Comparison of ENCODE assay signal across 9 mouse cellular contexts in genomic region chr4:137443625-137444024, GRCm38 (mm10). TPM values are rescaled to one million over a fixed set of nuclear protein-coding genes. Genes with fewer than 3 reads are reported as not detected.
DNase-seq lines count a peak whose midpoint lies in the region; ATAC-seq and TF ChIP-seq lines count a peak whose summit lies in the region.
"Had no signal": no experiment of that assay in that cellular context is flagged by ENCODE, and none has a peak within 500 bp of the region (broad histone marks: within the 10 kb centered on the region; RNA-seq: fewer than 3 reads in every experiment).

No protein-coding gene starts in this region.

- H3K27me3 ChIP-seq in ES-Bruce4 (ENCODE audit: control insufficient read depth, insufficient read depth, low read length, poor library complexity, severe bottlenecking) = no peaks in the 10 kb centered on the region
- H3K27me3 ChIP-seq in heart, postnatal 0 days (ENCODE audit: control insufficient read depth, insufficient read depth, low read length) = no peaks in the 10 kb centered on the region
- no peaks in the 10 kb centered on the region for H3K27me3 ChIP-seq in lung, embryonic 14.5 days (ENCODE audit: insufficient read depth, low read length)
- H3K27me3 ChIP-seq: limb, embryonic 12.5 days had no signal

- H3K9ac ChIP-seq in ES-Bruce4 (ENCODE audit: low read depth, poor library complexity, severe bottlenecking) = no peak overlapping the region
- H3K9ac ChIP-seq in heart, postnatal 0 days (replicated peaks; ENCODE audit: low read depth, low read length) = no peak overlapping the region
- H3K9ac ChIP-seq in lung, embryonic 14.5 days = no peak overlapping the region
- H3K9ac ChIP-seq: limb, embryonic 12.5 days had no signal

- peaks cover 5% of the 10 kb centered on the region for H3K4me1 ChIP-seq in ES-Bruce4 (ENCODE audit: control insufficient read depth, insufficient read depth, low read length)
- peaks cover 10% of the 10 kb centered on the region for H3K4me1 ChIP-seq in heart, postnatal 0 days (ENCODE audit: control insufficient read depth, insufficient read depth)
- H3K4me1 ChIP-seq in lung, embryonic 14.5 days (ENCODE audit: insufficient read depth) = peaks cover 8% of the 10 kb centered on the region; the same call in 1 of the 2 replicates

- H3K36me3 ChIP-seq in ES-Bruce4 (ENCODE audit: control insufficient read depth, insufficient read depth, low read length, poor library complexity, severe bottlenecking) = no peaks in the 10 kb centered on the region
- H3K36me3 ChIP-seq in heart, postnatal 0 days (replicated peaks; ENCODE audit: control insufficient read depth, insufficient read depth, low read length) = no peaks in the 10 kb centered on the region
- H3K36me3 ChIP-seq in lung, embryonic 14.5 days (ENCODE audit: insufficient read depth) = no peaks in the 10 kb centered on the region
- H3K36me3 ChIP-seq: limb, embryonic 12.5 days had no signal

- peak overlapping the region; percentile 18 for H3K4me3 ChIP-seq in ES-Bruce4 (ENCODE audit: low read depth, low read length)
- H3K4me3 ChIP-seq in heart, postnatal 0 days (ENCODE audit: low read depth, low read length) = no peak overlapping the region
- H3K4me3 ChIP-seq in layer of hippocampus, adult 2 months = no peak overlapping the region
- H3K4me3 ChIP-seq in lung, embryonic 14.5 days (ENCODE audit: low read depth, low read length) = no peak overlapping the region
- H3K4me3 ChIP-seq: limb, embryonic 12.5 days had no signal

- TF ChIP-seq EP300 in ES-Bruce4 (IDR thresholded peaks at IDR 0.05; ENCODE audit: insufficient read depth, low read depth, low read length) = no peak
- no peak for TF ChIP-seq EP300 in heart, postnatal 0 days (IDR thresholded peaks at IDR 0.05; ENCODE audit: low read depth)

- no peak for ATAC-seq in heart, postnatal 0 days (ENCODE audit: insufficient read depth, low read depth)
- no peak; the same call in 1 of the 2 replicates for ATAC-seq in lung, embryonic 14.5 days (ENCODE audit: insufficient read depth)
- no peak for ATAC-seq in granulocyte monocyte progenitor cell, adult 5-6 weeks (replicated peaks; ENCODE audit: poor library complexity, severe bottlenecking)

- no peak overlapping the region for H3K27ac ChIP-seq in ES-Bruce4 (ENCODE audit: insufficient read depth, low read length)
- H3K27ac ChIP-seq in heart, postnatal 0 days (ENCODE audit: low read depth) = no peak overlapping the region
- H3K27ac ChIP-seq in layer of hippocampus, adult 2 months = no peak overlapping the region
- H3K27ac ChIP-seq in lung, embryonic 14.5 days (ENCODE audit: low read depth) = no peak overlapping the region
- H3K27ac ChIP-seq: limb, embryonic 12.5 days had no signal

- H3K9me3 ChIP-seq in ES-Bruce4 (replicated peaks; ENCODE audit: control insufficient read depth, insufficient read depth, low read length, poor library complexity, severe bottlenecking) = no peaks in the 10 kb centered on the region
- no peaks in the 10 kb centered on the region for H3K9me3 ChIP-seq in heart, postnatal 0 days (replicated peaks; ENCODE audit: control insufficient read depth, low read length)
- no peaks in the 10 kb centered on the region for H3K9me3 ChIP-seq in lung, embryonic 14.5 days (ENCODE audit: low read depth, low read length)
- H3K9me3 ChIP-seq: limb, embryonic 12.5 days had no signal

- DNase-seq in adrenal gland, adult 8-10 months = peak; percentile 49
- peak; percentile 86 for DNase-seq in embryo, embryonic 10.5 days (ENCODE audit: low spot score)
- DNase-seq in heart, postnatal 0 days (ENCODE audit: low spot score) = peak; percentile 61
- DNase-seq in layer of hippocampus, adult 2 months (ENCODE audit: low spot score in 2 of 2) = peak; percentile 46 to 82
- DNase-seq in lung, embryonic 14.5 days = peak; percentile 86
- peak; percentile 77 to 88 for DNase-seq in right cerebral cortex, adult 2 months (ENCODE audit: low spot score in 2 of 2)

- TF ChIP-seq POLR2A in ES-Bruce4 (IDR thresholded peaks at IDR 0.05; ENCODE audit: insufficient read depth, low read length) = no peak

- WGBS in heart, postnatal 0 days = 23% methylated on average over 5 of the region's 5 CpGs
- 9% methylated on average over 5 of the region's 5 CpGs for WGBS in lung, embryonic 14.5 days

- TF ChIP-seq CTCF in ES-Bruce4 (IDR thresholded peaks at IDR 0.05; ENCODE audit: low read depth, low read length) = peak; percentile 68
- peak; percentile 90 for TF ChIP-seq CTCF in heart, postnatal 0 days (IDR thresholded peaks at IDR 0.05; ENCODE audit: low read depth)
- peak; percentile 96 for TF ChIP-seq CTCF in layer of hippocampus, adult 2 months (conservative IDR thresholded peaks at IDR 0.05)
- TF ChIP-seq CTCF in lung, embryonic 14.5 days (IDR thresholded peaks at IDR 0.05; ENCODE audit: low read depth) = peak; percentile 91

- no peak overlapping the region for H3K4me2 ChIP-seq in heart, postnatal 0 days (ENCODE audit: low read depth, low read length)
- H3K4me2 ChIP-seq in lung, embryonic 14.5 days = no peak overlapping the region
- H3K4me2 ChIP-seq: limb, embryonic 12.5 days had no signal

RNA-seq across cellular contexts. Expression of gene 1700013G24Rik, which starts 9.5 kb away (rescaled TPM):
- not detected in 2 replicates for polyA plus RNA-seq in ES-Bruce4 (2011; ENCODE audit: insufficient read depth, insufficient read length, low read depth, missing spikeins)
- not detected for total RNA-seq in adrenal gland, adult 8-10 months (2022)
- total RNA-seq in heart, postnatal 0 days (2014; rRNA removed; ENCODE audit: low replicate concordance) = not detected in 2 replicates
- polyA plus RNA-seq in heart, postnatal 0 days (2015; fragmentation: Nextera tagmentation; extraction: Ambion mirVana) = not detected in 2 replicates
- not detected for total RNA-seq in layer of hippocampus, adult 2 months (2021)
- polyA plus RNA-seq in lung, embryonic 14.5 days (2014; fragmentation: Nextera tagmentation; extraction: Ambion mirVana) = not detected in 2 replicates
- not detected in 2 replicates for total RNA-seq in granulocyte monocyte progenitor cell, adult 5-6 weeks (2014; fragmentation: Nextera tagmentation)
- total RNA-seq in granulocyte monocyte progenitor cell, adult 5-6 weeks (2017) = not detected in 2 replicates
- polyA plus RNA-seq: limb, embryonic 12.5 days had no signal

RNA-seq across cellular contexts. Expression of gene Cela3b, which starts 13.3 kb away (rescaled TPM):
- not detected in 2 replicates for polyA plus RNA-seq in ES-Bruce4 (2011; ENCODE audit: insufficient read depth, insufficient read length, low read depth, missing spikeins)
- total RNA-seq in adrenal gland, adult 8-10 months (2022) = under 1 TPM in 1 of 4 experiments, not detected in 3; 0.42 TPM
- not detected in 2 replicates for total RNA-seq in heart, postnatal 0 days (2014; rRNA removed; ENCODE audit: low replicate concordance)
- not detected in 2 replicates for polyA plus RNA-seq in heart, postnatal 0 days (2015; fragmentation: Nextera tagmentation; extraction: Ambion mirVana)
- total RNA-seq in layer of hippocampus, adult 2 months (2021) = not detected
- not detected in 2 replicates for polyA plus RNA-seq in lung, embryonic 14.5 days (2014; fragmentation: Nextera tagmentation; extraction: Ambion mirVana)
- total RNA-seq in granulocyte monocyte progenitor cell, adult 5-6 weeks (2014; fragmentation: Nextera tagmentation) = not detected in 2 replicates
- not detected in 2 replicates for total RNA-seq in granulocyte monocyte progenitor cell, adult 5-6 weeks (2017)
- polyA plus RNA-seq: limb, embryonic 12.5 days had no signal

RNA-seq across cellular contexts. Expression of gene Hspg2, which starts 24.9 kb away (rescaled TPM):
- polyA plus RNA-seq in ES-Bruce4 (2011; ENCODE audit: insufficient read depth, insufficient read length, low read depth, missing spikeins) = 147 and 184 TPM in 2 replicates
- total RNA-seq in adrenal gland, adult 8-10 months (2022) = 100 to 1,000 TPM; 107 to 236 (median 145) TPM
- total RNA-seq in heart, postnatal 0 days (2014; rRNA removed; ENCODE audit: low replicate concordance) = 473 and 516 TPM in 2 replicates
- 41.2 and 42.4 TPM in 2 replicates for polyA plus RNA-seq in heart, postnatal 0 days (2015; fragmentation: Nextera tagmentation; extraction: Ambion mirVana)
- 1 to 10 TPM; 4.0 to 5.2 TPM for total RNA-seq in layer of hippocampus, adult 2 months (2021)
- 51.2 and 58.1 TPM in 2 replicates for polyA plus RNA-seq in lung, embryonic 14.5 days (2014; fragmentation: Nextera tagmentation; extraction: Ambion mirVana)
- 0.21 TPM in 1 of 2 replicates, not detected in the other for total RNA-seq in granulocyte monocyte progenitor cell, adult 5-6 weeks (2014; fragmentation: Nextera tagmentation)
- 0.05 TPM in 1 of 2 replicates, not detected in the other for total RNA-seq in granulocyte monocyte progenitor cell, adult 5-6 weeks (2017)

RNA-seq across cellular contexts. Expression of gene Cela3a, which starts 34.0 kb away (rescaled TPM):
- polyA plus RNA-seq in ES-Bruce4 (2011; ENCODE audit: insufficient read depth, insufficient read length, low read depth, missing spikeins) = not detected in 2 replicates
- not detected for total RNA-seq in adrenal gland, adult 8-10 months (2022)
- not detected in 2 replicates for total RNA-seq in heart, postnatal 0 days (2014; rRNA removed; ENCODE audit: low replicate concordance)
- not detected in 2 replicates for polyA plus RNA-seq in heart, postnatal 0 days (2015; fragmentation: Nextera tagmentation; extraction: Ambion mirVana)
- total RNA-seq in layer of hippocampus, adult 2 months (2021) = not detected
- polyA plus RNA-seq in lung, embryonic 14.5 days (2014; fragmentation: Nextera tagmentation; extraction: Ambion mirVana) = not detected in 2 replicates
- total RNA-seq in granulocyte monocyte progenitor cell, adult 5-6 weeks (2014; fragmentation: Nextera tagmentation) = not detected in 2 replicates
- not detected in 2 replicates for total RNA-seq in granulocyte monocyte progenitor cell, adult 5-6 weeks (2017)
- polyA plus RNA-seq: limb, embryonic 12.5 days had no signal

Comparison
In these comparisons a context has a peak if more than half of its experiments do, and no peak if none do; other contexts are left out.
1. RNA of gene Hspg2, which starts 24.9 kb away (total RNA-seq): 473 to 516 TPM in heart, postnatal 0 days and 107 to 236 TPM in adrenal gland, adult 8-10 months; 4.0 to 5.2 TPM in layer of hippocampus, adult 2 months and 0.05 to 0.21 TPM in granulocyte monocyte progenitor cell, adult 5-6 weeks; every median in the first group is over 10 times any median in the second.
2. Peak in every context shown above with its lines, with median percentiles within 50 percentile points of each other: CTCF ChIP-seq and DNase-seq.